Mouse (Mus musculus) CD4-positive, CD25-positive, alpha-beta regulatory T cell, adult 4 months (primary cell): ENCODE measurements around the gene Smpd1. TPM values are rescaled to one million over a fixed set of nuclear protein-coding genes. Genes with fewer than 3 reads are reported as not detected.
A peak's percentile ranks its signal among the peaks of the same experiment; 100 is the strongest.

Experiments used
- ATAC-seq: one replicate; pipeline ENCODE4 v1.8.0; 2017
- polyA plus RNA-seq, 2 experiments: library from polyadenylated mRNA; unstranded; fragments of 100-300 nt; shearing (Covaris generic); gene quantifications; one replicate each; pipeline ENCODE4 v1.2.1; 2017

Smpd1 gene
- polyA plus RNA-seq: 10 to 100 TPM; 21.6 to 25.9 TPM

- peak; percentile 99 for ATAC-seq
Measured at GRCm38 (mm10) chr7:105554212-105554942, at the start of gene Smpd1. Gene Smpd1 (plus strand): TSS chr7:105554360.

GRCm38 (mm10) chr7:105507257-105507656, 46.9 kb upstream of the Smpd1 start:
- no peak for ATAC-seq

- ATAC-seq: no peak
Measured at GRCm38 (mm10) chr7:105510143-105510542, 44.0 kb upstream of the Smpd1 start.

- no peak for ATAC-seq
Measured at GRCm38 (mm10) chr7:105513845-105514291, 40.3 kb upstream of the Smpd1 start.

GRCm38 (mm10) chr7:105514561-105514960, 39.6 kb upstream of the Smpd1 start:
- ATAC-seq: no peak

GRCm38 (mm10) chr7:105515178-105515577, 39.0 kb upstream of the Smpd1 start:
- peak; percentile 70 for ATAC-seq

- no peak for ATAC-seq
Measured at GRCm38 (mm10) chr7:105516669-105517360, 37.3 kb upstream of the Smpd1 start.

- ATAC-seq: no peak
Measured at GRCm38 (mm10) chr7:105519336-105519735, 34.8 kb upstream of the Smpd1 start.

GRCm38 (mm10) chr7:105519771-105520170, 34.4 kb upstream of the Smpd1 start:
- ATAC-seq: no peak

- no peak for ATAC-seq
Measured at GRCm38 (mm10) chr7:105520201-105520600, 34.0 kb upstream of the Smpd1 start.

GRCm38 (mm10) chr7:105524222-105524621, 29.9 kb upstream of the Smpd1 start:
- ATAC-seq: no peak

- ATAC-seq: no peak
Measured at GRCm38 (mm10) chr7:105527306-105527937, 26.7 kb upstream of the Smpd1 start.

GRCm38 (mm10) chr7:105528094-105528493, 26.1 kb upstream of the Smpd1 start:
- ATAC-seq: no peak

- no peak for ATAC-seq
Measured at GRCm38 (mm10) chr7:105534162-105534561, 20.0 kb upstream of the Smpd1 start.

- no peak for ATAC-seq
Measured at GRCm38 (mm10) chr7:105545986-105546385, 8.2 kb upstream of the Smpd1 start.

- no peak for ATAC-seq
Measured at GRCm38 (mm10) chr7:105547970-105548369, 6.2 kb upstream of the Smpd1 start.

GRCm38 (mm10) chr7:105549035-105549434, 5.1 kb upstream of the Smpd1 start:
- no peak for ATAC-seq

- no peak for ATAC-seq
Measured at GRCm38 (mm10) chr7:105553456-105554211, 526 bp upstream of the Smpd1 start.

- no peak for ATAC-seq
Measured at GRCm38 (mm10) chr7:105555571-105555970, 1.4 kb downstream of the Smpd1 start.

GRCm38 (mm10) chr7:105556406-105556805, 2.2 kb downstream of the Smpd1 start:
- no peak for ATAC-seq

GRCm38 (mm10) chr7:105557671-105558070, 3.5 kb downstream of the Smpd1 start:
- no peak for ATAC-seq

- no peak for ATAC-seq
Measured at GRCm38 (mm10) chr7:105559016-105559415, 4.9 kb downstream of the Smpd1 start.

- ATAC-seq: no peak
Measured at GRCm38 (mm10) chr7:105562317-105562716, 8.2 kb downstream of the Smpd1 start.
